Mouse (Mus musculus) embryonic fibroblast, embryonic 13.5 days (primary cell): ENCODE data around the gene Gm20708. TPM values are rescaled to one million over a fixed set of nuclear protein-coding genes. Genes with fewer than 3 reads are reported as not detected.
A peak's percentile ranks its signal among the peaks of the same experiment; 100 is the strongest.

Experiments used
- H3K27ac ChIP-seq: 2 replicates; pipeline ENCODE4 v1.5.1; 2012; ENCODE audit warnings: low read length, control low read depth, inconsistent platforms; ENCODE audit not compliant: insufficient read depth
- H3K4me1 ChIP-seq: 2 replicates; pipeline ENCODE4 v1.6.1; 2011; ENCODE audit warnings: low read length; ENCODE audit not compliant: control insufficient read depth, insufficient read depth
- H3K4me3 ChIP-seq: 2 replicates; pipeline ENCODE4 v1.5.1; 2011; ENCODE audit warnings: mild to moderate bottlenecking, control low read depth, low read length; ENCODE audit not compliant: insufficient read depth
- CTCF ChIP-seq: IDR thresholded peaks from 2 replicates; pipeline ENCODE4 v1.5.1; 2011; ENCODE audit warnings: mild to moderate bottlenecking, control low read depth, low read length, moderate library complexity, borderline replicate concordance; ENCODE audit not compliant: insufficient read depth
- POLR2A ChIP-seq: IDR thresholded peaks from 2 replicates; pipeline ENCODE4 v1.6.1; 2011; ENCODE audit warnings: low read depth, mild to moderate bottlenecking, control low read depth, low read length, moderate library complexity
- polyA plus RNA-seq: library from polyadenylated mRNA; stranded (reverse); fragments of >200 nt; gene quantifications from 2 replicates; pipeline ENCODE4 v1.2.4, GENCODE M21; 2011; ENCODE audit warnings: low read depth; ENCODE audit not compliant: missing spikeins, insufficient read length

The Gm20708 gene
- polyA plus RNA-seq, 1 experiment = 0.49 TPM

DNA sequence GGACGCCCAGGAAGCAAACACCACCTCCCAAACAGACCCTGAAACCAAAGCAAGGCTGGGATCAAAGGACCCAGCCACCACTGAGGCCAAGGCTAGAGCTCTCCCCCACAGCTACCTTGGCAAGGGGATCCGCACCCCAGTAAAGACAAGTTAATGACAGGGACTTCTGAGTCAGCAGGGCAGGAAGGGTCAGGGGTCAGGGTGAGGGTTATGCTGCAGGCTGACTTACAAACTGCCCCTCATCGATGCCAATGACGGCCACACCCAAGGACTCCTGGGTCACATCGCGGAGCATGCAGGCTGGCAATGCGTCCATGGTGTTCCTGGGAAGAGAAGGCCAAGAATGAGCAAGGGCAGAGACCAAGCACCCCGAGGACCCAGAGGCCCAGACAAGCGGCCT is 12.4 kb downstream of the Gm20708 start:
- peaks cover 18% of the 10 kb centered on the region for H3K4me1 ChIP-seq
- TF ChIP-seq CTCF = no peak
- no peak for TF ChIP-seq POLR2A
- H3K27ac ChIP-seq = peak overlapping the region; percentile 95
- H3K4me3 ChIP-seq = no peak overlapping the region

DNA sequence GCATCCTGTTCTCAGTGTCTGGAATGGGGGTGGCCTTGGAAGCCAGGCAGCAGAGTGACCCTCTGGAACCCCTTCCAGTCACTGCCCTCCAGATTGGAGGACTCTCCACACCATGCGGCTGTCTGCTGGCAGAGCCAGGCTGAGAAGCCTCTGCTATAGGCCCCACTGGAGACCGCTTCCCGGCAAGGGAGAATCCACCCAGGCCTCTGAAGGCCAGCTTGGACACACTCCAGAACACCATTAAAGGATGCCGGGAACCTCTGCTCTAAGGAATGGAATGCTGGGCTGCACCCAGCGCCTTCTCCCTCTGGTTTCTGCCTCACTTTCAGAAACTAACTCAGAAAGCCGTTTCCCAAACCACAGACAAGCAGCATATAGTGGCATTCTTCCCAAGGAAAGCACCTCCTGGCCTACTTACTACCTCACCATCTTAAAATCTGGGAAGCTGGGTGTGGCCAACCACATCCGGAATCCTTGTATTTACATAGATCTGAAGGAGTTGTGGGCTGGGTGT is 13.3 kb downstream of the Gm20708 start:
- Histone ChIP-seq H3K27ac (peak overlapping the region; percentile 95), H3K4me3 (no peak overlapping the region), H3K4me1 (peaks cover 27% of the 10 kb centered on the region)
- TF ChIP-seq POLR2A = 0 out of 2 replicates have a peak, but pooled peaks have one; percentile 24
- no peak for TF ChIP-seq CTCF

DNA sequence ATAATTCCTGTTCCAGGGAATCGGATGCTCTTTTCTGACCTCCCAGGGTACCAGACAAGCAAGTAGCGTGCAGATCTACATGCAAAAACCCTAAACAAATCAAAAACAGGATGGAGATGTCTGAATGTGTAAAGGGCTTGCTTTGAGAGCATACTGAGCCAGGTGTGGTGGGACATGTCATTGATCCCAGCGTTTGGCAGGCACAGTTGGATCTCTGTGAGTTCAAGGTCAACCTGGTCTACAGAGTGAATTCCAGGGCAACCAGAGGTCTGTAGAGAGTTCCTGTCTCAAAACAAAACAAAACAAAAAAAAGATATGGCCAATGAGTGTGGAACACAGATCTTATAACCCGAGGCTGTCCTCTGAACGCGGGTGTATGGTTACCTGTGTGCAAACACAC is 13.9 kb downstream of the Gm20708 start:
- H3K4me3 ChIP-seq = no peak overlapping the region
- TF ChIP-seq CTCF (no peak), POLR2A (no peak)
- H3K27ac ChIP-seq = peak overlapping the region; percentile 95
- peaks cover 30% of the 10 kb centered on the region for H3K4me1 ChIP-seq

DNA sequence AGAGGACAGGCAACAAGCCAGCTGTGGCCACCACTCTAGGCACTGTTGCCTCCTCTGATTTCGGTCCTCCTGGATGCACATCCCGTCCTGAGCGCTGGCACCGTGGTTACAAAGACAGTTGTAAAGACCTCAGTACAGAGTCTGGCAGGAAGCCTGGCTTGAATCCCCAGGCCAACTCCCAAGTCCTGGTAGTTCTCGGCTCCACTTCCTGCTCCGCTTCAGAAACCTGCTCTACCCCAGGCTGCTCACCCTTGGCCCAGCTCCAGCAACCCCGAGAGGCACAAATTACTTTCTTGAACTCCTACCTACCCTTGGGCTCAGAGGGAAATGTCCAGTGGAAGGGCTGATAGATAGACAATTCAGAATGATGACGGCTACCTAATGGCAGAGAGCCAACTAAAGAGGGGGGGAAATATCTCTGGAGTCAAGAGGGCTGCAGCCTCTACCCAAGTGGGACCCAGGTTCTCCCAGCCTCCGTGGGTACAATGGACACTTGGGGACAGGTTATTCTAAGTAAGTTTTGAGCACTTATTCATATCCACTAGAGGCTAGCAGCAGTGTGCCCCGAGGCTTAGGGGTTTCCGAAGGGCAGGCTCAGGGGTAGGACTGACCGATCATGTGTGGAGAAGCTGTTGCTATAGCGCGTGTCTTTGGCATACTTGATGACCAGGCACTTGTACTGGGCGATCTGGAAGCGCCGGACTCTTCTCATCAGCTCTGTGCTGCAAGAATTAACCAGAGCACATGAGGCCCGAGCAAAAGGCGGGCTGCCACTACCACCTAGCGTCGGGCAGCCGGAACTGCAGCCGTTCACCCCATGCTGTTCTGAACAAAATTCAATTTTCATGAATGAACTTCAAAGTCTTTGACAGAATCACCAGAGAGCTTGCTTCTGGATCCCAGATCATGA is 14.8 kb downstream of the Gm20708 start:
- peaks cover 37% of the 10 kb centered on the region for H3K4me1 ChIP-seq
- peak overlapping the region; percentile 65 for H3K4me3 ChIP-seq
- TF ChIP-seq POLR2A (peak; percentile 30; the same call in 1 of the 2 replicates), CTCF (peak; percentile 89)
- H3K27ac ChIP-seq = peak overlapping the region; percentile 47

DNA sequence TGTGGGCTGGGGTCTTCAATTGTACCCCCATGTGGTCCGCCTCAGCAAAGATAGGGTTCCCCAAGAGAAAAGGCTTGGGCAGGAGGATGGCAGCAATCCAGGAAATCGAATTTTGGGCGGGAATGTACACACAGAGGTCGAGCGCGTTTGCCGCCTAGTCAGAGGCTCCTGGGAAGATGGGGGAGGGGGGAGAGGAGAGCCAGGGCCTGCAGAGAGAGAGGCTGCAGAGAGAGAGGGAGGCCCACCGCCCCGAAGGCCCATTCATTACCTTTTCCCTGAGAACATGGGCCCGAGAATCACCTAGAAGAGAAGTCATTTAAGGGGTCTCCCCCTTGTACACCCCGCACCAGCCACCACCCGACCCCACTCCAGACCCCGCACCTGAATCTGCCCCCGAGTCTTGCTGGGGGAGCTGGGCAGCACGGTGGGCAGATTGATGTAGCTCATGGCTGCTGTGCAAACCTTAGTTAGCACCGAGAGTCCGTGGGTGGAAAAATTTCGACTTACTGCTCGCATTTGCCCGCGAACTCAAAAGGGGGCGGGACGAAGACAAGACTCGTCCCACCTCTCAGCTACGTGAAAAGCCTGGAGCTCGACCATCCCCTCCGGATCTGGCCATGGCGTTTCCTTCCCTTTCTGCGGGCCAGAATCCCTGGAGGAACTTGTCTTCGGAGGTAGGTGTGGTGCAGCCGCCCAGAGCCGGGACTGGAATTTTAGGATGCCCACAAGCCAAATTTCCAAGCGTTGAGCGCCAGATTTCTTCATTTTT is 16.0 kb downstream of the Gm20708 start, which contains the start of the genes Afmid and Tk1:
TSS of gene Afmid (plus strand) at position 592 of the 769 bp plus-strand sequence.
TSS of gene Tk1 (minus strand) at position 760 of the 769 bp plus-strand sequence.
- peak; percentile 52 for TF ChIP-seq POLR2A
- no peak for TF ChIP-seq CTCF
- Histone ChIP-seq H3K4me1 (peaks cover 43% of the 10 kb centered on the region), H3K27ac (peak within 1 kb of the TSS; percentile 95), H3K4me3 (peak within 1 kb of the TSS; percentile 65)

DNA sequence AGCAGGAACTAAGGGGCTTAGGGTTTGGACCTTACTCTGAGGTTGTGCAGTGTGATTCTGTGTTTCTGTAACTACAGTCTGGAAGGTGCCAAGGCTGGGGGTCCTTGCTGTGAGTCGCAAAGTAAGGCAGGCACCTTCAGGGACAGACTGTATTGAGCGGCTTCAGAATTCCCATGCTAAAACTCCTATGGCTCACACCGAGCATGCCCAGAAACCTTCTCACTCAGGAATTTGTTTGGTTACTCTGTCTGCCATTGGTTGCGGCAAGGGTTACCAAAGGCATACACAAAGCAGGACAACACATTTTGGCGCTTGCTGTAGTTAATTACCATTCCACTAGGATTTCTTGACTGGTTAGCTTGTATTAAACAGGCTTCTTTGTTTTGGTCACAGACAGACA is 16.7 kb downstream of the Gm20708 start:
- peaks cover 43% of the 10 kb centered on the region for H3K4me1 ChIP-seq
- TF ChIP-seq POLR2A (peak; percentile 31; the same call in 1 of the 2 replicates), CTCF (no peak)
- peak overlapping the region; percentile 95 for H3K27ac ChIP-seq
- peak overlapping the region; percentile 65 for H3K4me3 ChIP-seq

DNA sequence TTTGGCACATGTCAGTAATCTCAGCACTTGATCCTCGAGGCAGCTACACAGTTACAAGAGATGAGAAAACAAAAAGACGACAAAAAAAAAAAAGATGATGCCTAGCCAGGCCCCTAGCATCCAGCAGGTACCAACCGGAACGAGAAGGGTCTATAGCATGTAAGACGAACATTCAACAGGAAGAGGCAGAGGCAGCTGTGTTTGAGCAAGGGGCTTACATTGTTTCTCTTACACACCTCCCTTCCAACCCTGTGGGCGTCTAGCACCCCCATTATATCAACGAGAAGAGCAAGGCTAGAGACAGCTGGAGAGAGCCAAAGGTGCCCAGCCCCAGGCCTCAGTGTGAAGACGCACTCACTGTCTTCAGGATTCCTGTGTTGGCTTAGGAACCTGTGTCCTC is 17.4 kb downstream of the Gm20708 start:
- Histone ChIP-seq H3K4me3 (no peak overlapping the region), H3K27ac (no peak overlapping the region), H3K4me1 (peaks cover 43% of the 10 kb centered on the region)
- TF ChIP-seq CTCF (no peak), POLR2A (no peak)

DNA sequence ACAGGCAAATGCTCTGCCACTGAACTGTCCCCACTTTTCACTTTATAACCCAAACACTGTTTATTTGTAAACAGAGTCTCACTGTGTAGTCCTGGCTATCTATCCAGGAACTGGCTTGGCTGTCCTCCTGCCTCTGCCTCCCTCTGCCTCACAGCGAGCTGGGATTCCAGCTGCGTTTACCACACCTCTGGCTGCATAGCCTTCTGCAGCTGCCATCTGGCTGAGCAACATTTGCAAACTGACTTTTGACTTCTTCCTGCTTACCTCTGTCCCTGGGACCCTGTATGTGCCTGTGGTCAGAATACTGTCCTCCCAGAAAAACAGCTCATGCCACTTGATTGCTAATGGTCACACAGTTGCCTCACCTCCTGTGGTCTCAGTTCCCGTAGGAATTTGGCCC is 17.9 kb downstream of the Gm20708 start:
- Histone ChIP-seq H3K4me3 (no peak overlapping the region), H3K27ac (no peak overlapping the region), H3K4me1 (peaks cover 41% of the 10 kb centered on the region)
- TF ChIP-seq POLR2A (no peak), CTCF (no peak)

DNA sequence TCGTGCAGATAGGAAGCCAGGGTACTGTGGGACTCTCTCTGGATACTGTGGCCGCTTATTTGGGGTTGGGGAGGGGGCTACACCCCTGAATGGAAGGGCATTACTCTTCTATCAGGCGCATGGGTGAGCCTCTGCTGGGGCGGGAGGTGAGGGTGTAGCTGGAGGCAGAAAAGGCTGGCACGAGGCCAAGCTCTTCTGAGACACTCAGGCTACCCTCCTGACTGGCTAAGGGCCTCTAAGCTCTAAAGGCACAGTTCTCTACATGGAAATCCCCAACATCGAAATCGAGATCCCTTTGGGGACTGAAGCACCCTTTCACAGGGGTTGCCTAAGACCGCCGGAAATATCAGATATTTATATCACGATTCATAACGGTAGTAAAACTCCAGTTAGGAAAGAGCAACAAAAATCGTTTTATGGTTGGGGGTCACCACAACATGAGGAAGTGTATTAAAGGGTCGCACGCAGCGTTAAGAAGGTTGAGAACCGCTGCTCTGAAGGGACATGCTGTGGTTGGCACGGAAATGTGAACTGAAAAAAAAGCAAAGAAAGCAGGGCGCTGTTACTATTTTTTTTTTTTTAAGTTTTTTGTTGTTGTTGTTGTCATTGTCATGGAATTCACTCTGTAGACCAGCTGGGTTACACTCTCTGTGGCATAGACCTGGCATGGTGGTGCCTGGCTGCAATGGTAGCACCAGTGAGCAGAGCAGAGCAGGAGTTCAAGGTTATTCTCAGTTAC is 18.9 kb downstream of the Gm20708 start:
- no peak overlapping the region for H3K4me3 ChIP-seq
- peaks cover 35% of the 10 kb centered on the region for H3K4me1 ChIP-seq
- TF ChIP-seq POLR2A (no peak), CTCF (no peak)
- H3K27ac ChIP-seq = peak overlapping the region; percentile 39

DNA sequence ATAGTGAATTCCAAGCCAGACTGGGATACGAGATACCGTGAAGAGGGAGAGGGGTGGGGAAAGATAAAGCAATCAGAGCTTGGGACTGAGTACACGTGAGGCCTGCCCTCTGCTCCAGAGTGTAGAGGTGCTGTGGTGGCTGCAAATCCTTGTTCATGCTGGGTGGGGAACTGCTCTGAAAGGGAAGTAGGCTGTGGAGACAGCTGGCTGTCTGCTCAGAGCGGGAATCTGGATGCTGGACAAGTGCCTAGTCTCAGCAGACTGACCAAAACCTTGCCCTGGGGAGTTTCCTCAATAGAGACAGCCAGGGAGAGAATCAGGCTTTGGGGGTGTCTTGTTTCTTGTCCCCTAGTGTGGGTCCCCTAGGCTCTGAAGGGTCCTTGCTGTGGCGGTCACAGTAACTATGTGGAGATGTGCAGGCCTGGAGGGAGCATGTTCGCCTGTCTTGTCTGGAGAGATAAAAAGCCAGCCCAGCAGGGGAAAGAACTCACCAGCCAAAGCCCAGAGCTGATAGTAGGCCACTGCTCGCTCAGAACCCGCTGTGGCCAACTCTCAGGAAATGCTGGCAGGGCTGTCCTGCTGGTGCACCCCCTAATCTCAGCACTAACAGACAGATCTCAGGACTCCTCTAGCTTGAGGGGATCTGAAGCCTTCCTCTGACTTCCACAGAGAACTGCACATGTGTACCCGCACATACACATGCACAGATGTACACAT is 19.6 kb downstream of the Gm20708 start:
- peaks cover 29% of the 10 kb centered on the region for H3K4me1 ChIP-seq
- H3K27ac ChIP-seq = peak overlapping the region; percentile 39
- H3K4me3 ChIP-seq = no peak overlapping the region
- TF ChIP-seq POLR2A = no peak
- TF ChIP-seq CTCF = no peak
